Mouse (Mus musculus): ENCODE data around the gene Cdyl. TPM values are rescaled to one million over a fixed set of nuclear protein-coding genes. Genes with fewer than 3 reads are reported as not detected.
A peak's percentile ranks its signal among the peaks of the same experiment; 100 is the strongest.

Gene Cdyl
- total RNA-seq, 2 experiments from 2014 or later, result 20.5 to 26.4 TPM

DNA sequence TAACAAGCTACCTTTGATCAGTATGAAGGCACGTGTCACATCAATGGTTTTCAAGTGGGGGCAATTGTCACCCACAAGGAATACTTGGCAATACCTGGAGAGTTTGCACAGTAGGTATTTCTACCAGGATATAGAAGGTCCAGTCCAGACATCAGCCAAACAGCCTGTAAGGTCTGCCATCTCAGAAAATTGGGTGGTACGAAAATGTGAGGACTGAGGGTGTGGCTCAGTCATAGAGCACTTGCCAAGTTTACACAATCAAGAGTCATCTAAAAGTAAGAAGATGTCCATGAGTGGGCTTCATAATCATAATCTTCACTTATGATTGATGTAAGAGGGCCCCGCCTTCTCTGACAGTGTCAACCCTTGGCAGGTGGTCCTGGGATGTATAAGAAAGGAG lies 29.9 kb downstream of the Cdyl start:
- no peak for DNase-seq

DNA sequence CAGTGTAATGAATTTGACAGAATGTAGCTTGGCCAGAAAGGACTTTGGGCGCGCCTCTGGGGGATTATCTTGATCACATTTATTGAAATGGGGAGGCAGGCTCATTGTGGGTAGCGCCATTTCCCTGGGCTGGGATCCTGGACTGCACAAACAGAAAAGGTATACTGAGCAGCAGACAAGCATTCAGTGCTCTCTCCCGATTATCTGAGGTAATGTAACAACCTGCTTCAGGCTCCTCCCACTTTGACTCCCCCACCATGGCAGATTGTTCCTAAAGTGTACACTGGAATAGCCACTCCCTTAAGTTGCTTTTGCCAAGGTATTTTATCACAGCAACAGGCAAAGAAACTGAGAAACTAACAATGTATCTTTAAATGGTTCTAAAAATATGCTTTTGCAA lies 58.0 kb downstream of the Cdyl start:
- DNase-seq, result no peak

DNA sequence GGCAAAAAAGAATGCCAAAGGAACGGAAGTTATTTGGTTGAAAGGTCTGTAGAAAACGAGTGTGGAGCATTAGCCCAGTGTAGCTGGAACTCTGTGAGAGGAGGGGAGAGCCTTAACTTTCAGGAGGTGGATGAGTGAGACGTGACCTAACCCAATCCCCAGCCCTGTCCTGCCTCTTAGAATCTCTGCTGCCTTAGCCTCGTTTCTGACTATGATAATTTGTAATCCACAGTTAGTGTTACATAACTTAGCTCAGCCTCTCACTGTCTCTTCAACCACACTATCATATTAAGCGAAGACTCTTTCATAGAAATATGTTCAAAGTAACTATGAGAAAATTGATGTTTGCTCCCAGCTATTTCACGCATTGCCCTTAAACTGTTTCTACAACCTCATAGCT lies 59.9 kb downstream of the Cdyl start:
- no peak for DNase-seq

DNA sequence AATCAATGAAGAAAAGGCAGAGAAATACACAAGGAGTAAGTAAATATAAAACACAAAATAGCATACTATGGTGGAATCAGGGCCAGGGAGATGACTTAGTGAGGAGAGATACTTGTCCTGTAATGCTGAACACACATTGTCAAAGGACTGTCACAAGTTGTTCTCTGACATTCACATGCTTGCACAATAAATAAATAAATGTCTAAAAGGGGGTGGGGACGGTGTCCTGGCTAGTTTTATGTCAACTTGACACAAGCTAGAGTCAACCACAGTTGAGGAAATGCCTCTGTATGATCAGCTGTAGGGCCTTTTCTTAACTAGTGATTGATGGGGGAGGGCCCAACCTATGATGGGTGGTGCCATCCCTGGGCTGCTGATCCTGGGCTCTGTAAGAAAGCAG lies 63.4 kb downstream of the Cdyl start:
- DNase-seq, result no peak

DNA sequence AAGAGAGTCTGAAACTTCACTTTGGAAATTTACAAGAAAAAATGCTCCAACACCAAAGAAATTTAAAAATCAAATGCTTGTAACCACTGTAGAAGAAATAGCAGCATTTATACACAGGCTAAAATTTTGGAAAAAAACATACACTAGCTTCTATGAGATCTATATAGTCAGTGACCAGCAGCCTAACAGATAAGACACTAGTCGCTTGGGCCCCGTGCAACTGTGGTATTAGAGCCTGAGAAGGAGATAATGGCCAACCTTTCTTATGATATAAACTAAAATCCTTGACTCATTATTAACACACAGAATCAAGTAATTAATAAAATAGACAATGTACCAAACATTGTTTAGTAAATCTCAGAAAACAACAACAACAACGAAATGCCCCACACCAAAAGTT lies 66.4 kb downstream of the Cdyl start:
- no peak for DNase-seq

DNA sequence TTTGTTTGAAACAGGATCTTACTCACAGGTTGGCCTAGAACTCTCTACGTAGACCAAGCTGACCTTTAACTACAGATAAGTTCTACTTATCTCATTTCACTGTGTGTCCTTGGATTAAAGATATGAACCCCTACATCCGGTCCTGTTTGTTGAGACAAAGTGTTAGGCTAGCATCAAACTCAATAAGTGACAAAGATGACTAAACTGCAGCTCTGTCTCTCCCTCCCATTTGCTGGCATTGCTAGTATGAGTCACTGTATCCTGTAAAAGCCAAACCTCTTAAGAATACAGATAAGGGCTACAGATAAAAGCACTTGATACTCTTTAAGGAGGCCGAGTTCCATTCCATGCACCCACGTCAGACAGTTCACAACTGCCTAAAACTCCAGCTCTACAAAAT lies 72.5 kb downstream of the Cdyl start:
- no peak for DNase-seq

DNA sequence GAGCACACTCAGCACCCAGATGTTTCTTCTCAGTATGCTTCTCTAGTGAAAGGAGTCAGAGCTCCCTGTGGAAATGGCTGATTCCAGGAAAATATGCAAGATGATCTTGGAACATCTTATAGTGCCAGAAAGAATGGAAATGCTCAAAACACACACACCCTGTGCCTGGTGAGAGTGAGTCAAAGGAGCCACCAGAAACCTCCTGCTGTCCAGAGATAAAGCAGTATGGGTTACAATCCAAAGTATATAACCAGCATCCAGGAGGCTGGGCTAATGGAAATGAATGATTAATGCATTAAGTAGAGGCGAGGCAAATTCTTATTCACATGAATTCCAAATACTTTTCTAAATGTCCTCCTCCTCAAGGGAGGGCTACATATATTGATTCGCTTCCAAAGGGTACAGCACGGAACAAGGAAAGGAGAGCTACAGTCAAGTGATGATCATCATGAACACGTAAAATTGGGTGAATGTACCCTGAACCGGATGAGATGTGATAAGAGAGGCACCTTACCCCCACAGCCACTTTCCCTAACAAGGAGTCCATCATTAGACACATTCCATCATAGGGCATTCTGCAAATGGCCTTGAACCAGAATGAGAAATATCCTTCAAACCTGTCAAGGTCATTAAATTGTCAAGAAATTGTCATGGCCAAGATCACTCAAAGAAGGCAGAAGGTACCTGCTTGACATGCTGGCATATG lies 73.4 kb downstream of the Cdyl start:
- DNase-seq, result no peak

DNA sequence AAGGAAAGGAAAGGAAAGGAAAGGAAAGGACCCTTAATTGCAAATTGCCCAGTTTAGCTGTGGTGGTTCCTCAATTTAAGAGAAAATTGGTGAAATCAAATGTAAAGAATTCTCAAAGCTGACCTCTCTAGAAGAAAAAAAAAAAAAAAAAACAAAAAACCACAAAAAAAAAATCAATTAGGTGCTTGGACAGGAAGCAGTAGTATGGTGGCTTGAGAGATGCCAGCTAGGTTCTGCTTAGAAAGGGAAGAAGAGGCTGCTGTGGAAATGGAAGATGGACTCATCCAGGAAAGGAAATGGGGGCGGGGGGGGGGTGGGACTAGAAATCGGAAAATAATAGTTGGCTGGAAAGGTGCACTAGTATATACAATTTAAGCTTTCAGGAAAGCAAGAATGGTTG lies 77.9 kb downstream of the Cdyl start:
- DNase-seq, result no peak

DNA sequence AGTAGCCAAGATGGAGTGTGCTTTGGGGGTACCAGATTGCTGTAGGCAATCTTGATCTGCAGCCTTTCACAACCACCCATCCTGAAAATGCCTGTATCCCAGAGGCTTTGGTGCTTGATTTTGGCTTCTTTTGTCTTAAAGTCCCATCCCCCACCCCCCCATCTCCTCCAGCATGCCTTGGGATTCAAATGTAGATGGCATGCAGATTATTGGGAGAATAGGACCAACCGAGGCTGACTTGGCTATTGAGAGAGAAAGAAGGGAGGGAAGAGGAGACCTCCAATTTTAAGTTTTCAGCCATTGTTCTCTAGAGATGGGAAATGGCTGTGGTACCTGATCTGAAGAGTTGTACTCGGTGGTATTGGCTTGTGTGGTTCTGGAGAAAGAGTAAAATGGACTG lies 78.6 kb downstream of the Cdyl start:
- no peak for DNase-seq

DNA sequence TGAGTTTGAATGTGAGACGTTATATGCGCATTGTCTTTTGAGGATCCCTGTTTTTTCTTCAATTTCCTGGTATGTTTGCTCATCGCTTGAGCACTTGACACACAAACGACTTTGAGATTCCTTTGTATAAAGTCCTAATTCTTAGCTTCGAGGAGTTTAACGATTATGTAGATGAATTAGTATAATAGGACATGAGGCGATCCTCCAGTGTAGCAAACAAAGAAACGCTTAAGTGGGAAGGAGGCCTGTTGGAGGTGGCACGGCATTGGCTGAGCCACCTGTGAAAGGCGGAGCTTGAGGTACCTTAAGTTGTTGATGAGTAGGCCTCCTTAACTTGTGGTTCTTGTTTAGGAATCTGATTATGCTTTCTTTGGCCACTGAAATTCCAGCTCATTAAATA lies 79.8 kb downstream of the Cdyl start:
- DNase-seq, result no peak

DNA sequence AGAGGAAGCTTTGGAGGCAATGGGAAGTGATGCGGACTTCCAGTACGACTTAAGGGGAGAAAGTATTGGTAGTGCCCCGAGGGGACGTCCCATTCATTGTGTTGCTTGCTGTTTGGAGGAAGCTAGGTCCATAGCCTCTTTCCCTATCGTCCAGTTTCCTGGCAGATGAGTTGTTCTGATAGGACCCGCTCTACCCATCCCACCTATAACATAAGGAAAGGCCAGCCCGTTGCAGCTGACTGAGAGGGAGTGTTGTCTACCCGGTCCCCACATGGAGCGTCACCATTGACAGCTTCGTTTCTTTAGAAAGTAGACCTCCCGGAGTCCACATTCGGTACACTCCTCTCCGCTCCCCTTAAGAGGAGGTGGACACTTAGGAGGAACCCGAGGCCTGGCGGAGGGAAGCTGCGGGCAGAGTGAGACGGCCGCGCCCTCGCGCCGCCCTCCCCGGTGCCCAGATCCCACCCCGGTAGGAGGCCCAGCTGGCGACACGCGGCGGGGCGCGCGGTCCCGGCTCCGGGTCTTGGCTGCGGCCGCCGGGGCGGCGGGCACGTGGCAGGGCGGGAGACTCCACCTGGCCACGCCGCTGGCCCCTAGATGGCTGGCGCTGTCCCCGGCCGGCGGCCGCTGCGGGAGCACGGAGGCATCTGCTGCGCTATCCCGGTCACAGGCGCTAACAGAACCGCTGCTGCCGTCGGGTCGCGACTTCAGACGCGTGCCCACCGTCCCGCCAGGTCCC lies 80.8 kb downstream of the Cdyl start:
- DNase-seq, result peak; percentile 92 to 93

DNA sequence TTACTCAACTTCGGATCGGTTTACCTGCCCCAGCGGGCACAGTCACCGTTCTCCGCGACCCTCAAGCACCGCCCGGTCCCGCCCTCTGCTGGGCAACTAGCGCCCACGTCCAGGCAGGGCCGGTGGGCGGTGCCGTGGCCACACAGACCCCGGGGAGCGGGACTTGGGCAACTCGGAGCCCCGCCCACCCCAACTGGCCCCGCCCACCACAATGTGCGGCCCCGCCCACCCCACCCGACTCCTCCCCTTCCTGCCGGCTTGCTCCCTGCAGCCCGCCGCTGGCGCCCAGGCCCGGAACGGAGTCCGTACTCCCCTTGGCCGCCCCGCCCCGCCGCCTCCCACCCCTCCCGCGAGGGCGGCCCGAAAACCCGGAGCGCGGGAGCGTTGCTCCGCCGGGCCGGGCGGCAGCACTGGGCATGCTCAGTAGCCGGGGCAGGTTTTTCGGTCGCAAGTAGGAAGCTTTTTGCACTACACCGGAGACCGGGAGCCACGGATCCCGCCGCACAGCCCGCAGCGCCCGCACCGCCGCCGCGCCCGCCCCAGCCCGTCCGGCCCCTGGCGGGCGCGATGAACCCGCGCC lies 81.5 kb downstream of the Cdyl start:
- DNase-seq, result peak; percentile 96 to 98

DNA sequence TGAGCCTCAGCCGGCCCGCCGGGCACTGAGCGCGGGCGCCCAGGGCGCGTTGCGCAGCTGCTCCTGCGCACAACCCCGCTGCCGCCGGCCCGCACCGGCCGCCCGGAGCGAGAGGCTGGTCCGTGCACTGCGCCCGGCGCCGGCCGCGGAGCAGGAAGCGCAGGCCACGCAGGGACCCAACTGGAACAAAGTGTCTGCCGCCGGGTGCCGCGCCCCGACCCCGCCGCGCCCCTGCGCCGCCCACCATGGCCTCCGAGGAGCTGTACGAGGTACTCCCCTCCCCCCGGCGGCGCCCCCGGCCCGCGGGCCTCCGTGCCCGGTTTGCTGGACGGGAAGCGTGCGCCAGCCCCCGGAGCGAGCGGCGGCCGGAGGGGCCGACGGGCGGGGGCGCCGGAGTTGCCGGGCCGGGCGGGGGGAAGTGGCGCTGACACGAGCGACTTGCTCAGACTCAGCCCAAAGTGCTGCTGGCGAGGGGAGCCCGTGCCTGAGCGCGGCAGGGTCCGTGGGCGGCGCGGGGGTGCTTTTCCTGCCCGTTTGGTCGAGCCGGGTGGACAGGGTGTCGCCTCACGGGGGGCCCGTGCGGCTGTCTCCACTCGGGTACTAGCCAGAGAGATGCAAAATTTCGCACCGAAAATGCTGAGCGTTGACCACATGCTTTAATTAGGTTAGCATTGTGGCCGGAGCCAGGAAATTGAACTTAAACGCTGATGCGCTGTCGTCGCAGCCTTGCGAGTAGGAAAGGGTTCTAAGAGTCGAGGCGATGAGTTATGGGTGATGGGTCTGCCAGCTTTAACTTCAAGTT lies 82.2 kb downstream of the Cdyl start:
- peak; percentile 53 to 73 for DNase-seq

DNA sequence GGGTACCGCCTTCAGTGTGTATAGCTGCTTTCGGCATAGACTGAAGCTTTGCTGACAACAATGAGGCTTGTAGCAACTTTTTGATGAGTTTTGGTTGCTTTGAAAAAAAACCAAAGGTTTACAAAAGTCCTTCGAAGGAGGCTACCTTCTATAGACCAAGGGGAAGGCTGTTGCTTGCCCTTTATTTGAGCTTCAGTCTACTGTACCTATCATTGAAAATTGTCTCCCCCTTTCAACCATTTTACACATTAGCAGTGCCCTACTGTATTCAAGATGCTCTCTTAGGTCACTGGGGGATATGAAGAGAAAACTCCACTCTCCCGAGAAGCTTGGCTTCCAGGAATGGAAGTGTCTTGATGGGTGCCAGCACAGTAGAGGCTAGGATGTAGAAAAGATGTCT lies 83.1 kb downstream of the Cdyl start:
- no peak for DNase-seq

DNA sequence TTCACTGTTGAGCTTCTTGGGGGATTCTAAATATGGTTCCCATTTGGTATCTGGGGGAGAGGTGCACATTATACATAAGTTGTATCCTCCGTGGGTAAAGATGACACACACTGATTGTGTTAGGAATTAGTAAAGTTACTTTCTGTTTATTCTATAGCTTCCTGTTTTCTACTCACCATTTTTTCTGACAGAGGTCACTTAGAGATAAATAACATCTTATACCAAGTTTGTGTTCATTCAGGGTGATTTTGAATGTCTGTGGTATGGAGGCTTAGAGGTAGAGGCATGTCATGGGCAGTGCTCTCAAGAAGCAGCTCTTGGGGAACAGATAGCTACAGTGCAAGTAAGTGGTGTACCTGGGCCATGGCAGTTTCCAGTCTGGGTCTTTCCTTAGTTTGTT lies 83.6 kb downstream of the Cdyl start:
- DNase-seq, result no peak

DNA sequence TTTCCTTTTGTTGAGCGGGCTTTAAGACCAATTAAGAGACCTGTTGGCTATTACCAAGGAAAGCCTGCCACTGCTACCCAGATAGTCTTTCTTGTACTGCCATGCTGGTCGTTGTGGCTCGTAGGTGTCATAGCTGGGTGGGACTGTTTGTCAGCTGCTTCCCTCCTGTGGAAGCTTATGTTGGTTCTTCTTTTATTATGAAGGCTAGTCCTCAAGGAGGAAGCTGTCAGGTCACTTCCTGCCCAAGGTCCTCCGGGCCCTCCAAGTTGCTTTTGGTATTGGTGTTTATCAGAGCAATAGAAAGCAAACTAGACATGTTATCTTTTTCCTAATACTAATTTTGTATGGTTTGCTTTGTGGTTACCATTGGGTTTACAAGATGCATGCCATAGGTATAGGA lies 89.6 kb downstream of the Cdyl start:
- DNase-seq, result no peak

DNA sequence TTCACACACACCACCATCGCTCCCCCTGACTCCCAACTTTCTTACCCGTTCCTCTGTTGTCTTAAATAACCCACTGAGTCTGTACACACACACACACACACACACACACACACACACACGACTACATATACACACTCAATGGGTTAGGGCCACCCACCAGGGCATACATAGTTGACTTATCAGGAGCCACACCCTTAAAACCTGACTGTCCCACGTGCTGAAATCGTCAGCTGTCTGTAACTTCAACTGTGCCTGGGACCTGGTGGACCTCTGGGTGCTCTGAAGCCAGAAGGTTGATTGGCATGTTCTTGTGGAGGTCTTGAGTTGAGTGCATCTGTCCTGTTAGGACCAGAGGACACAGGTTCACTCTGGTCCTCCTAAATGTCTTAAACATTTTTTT lies 90.0 kb downstream of the Cdyl start:
- no peak for DNase-seq

DNA sequence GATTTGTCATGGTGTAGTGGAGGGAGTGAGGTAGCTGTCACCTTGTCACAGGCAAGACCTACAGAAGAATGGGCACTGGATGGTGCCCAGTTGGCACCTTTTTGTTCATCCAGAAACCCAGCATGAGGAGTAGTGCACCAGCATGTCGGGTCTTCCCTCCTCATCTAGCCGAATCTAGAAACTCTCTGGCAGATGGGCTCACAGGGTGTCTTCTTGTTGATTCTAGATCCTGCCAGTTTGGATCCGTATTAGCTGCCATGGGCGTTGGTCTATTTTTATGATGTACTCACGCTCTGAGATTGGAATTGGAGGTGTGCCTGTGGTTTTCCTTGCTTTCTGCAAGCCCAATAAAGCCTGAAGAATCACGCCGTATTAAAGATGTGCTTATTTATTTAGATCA lies 92.4 kb downstream of the Cdyl start:
- no peak for DNase-seq

DNA sequence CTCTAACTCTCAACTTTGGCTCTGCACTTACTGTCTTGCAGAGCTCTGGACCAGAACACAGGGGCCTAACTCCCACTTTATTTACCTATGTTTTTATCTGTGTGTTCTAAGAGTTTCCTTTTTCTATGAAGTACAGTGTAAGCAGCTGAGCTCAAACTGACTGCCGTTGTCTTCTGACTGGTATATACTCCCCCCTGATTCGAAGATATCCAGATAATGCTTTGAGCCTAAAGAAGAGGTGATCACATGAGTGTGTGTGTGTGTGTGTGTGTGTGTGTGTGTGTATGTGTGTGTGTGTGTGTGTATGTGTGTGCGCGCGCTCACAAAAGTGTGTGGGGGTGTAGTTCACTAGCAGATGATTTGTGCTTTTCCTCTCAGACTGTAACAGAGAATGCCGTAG lies 95.4 kb downstream of the Cdyl start:
- DNase-seq, result no peak

DNA sequence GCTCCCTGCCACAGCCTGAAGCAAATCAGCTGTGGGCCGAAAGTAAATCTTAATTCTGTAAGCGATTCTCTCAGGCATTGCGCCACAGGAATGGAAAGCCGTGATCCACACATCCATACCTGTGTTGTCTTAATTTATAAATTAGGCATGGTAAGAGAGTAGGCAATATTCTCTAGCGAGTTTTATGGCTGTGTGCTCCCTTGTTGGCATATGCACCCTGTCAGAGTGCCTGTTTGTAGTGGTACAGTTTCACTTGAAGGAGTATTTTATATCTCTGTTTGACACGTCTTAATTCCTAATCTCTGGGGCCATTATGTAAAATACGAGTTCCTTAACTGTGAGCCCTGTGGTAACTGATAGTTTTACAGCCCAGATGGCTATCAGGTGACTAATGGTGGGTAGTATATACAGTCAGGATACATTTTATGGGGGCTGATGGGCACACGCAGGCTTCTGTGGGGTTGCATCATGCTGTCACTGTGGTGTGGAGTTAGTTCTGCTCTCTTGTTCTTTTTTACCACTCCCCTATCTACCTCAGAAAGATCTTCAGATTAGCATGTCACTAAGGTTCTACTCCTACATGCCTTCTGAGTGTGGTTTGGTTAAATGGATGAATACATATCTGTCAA lies 96.1 kb downstream of the Cdyl start:
- DNase-seq, result no peak

DNA sequence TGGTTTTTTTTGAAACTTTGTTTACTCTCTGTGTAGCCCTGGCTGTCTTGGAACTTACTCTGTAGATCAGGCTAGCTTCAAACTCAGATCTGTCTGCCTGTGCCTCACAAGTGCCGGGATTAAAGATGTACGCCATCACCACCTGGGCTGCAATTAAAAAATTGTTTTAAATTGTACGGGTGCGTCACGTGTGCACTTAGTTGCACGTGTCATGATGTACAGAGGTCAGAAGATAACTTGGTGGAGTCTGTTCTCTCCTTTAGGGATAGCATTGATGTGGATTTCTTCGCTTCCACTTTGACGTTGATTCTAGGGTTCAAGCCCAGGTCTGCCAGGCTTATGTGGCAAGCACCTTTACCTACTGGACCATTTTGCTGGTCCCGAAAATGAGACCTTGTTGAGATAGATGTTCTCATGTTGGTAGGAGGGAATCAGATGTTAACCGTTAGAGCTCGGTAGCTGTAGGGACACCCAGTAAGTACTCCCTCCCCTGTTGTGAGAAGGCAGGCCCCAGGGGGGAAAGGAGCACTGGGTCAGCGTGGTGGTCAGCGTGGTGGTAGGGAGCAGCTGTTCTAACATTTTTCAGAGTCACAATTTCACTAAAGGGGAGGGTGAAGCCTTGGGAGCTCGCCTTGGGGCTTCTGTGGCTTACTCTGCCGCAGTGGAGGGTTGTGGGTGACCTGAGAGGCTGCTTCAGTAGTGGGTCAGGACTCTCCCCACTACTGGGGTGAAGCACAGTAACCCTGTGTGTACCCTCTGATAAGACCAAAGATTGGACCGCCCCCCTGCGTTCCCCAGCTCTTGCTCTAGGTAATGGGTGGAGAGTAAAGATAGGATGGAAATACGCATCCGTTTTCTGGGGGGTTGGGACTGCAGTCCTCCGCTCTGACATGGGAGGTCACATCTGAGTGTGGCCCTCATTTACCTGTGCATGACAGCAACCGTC lies 97.0 kb downstream of the Cdyl start:
- no peak for DNase-seq

All from adrenal gland, postnatal 36 days (tissue).